ENCODE assay signal across 11 mouse cellular contexts in the genomic region with DNA sequence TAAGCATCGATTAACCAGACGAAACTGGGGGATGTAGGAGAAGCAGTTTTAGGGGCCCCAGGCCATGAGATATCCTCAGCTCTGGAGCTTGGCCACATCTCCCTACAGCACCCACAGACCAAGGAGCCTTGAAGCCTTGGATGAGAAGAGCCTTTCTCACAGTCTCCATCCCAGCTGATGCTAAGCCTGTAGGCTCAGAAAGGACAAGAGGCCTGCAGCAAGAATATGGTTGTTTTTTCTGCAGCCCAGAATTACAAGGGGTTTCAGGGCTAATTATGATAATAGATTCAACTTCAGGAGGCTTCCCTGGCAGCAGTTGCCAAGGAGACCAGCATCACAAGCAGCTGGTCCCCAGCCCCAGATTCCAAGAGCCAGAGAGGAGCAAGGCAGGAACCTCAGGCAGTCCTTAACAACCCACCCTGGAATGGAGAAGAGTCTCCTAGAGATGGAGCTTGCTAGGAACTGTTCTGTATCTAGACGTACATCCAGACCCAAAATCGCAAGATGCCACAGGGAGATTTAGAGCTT. TPM values are rescaled to one million over a fixed set of nuclear protein-coding genes. Genes with fewer than 3 reads are reported as not detected.
DNase-seq lines count a peak whose midpoint lies in the region; ATAC-seq and TF ChIP-seq lines count a peak whose summit lies in the region.
"Had no signal": no experiment of that assay in that cellular context is flagged by ENCODE, and none has a peak within 500 bp of the region (broad histone marks: within the 10 kb centered on the region; RNA-seq: fewer than 3 reads in every experiment).

No protein-coding gene starts in this region.

- 0 out of 2 replicates have a peak overlapping the region, but pooled peaks have one; percentile 9 for H3K27ac ChIP-seq in neural tube, embryonic 12.5 days
- H3K27ac ChIP-seq in neural tube, embryonic 15.5 days (replicated peaks), result no peak overlapping the region; the same call in 1 of the 2 replicates
- H3K27ac ChIP-seq in forebrain, embryonic 12.5 days, result peak overlapping the region; percentile 82
- H3K27ac ChIP-seq in hindbrain, embryonic 15.5 days (replicated peaks), result peak overlapping the region; percentile 61
- peak overlapping the region; percentile 97 for H3K27ac ChIP-seq in olfactory bulb, adult 2 months (ENCODE audit: insufficient read depth, low read depth, low read length)
- H3K27ac ChIP-seq: kidney, postnatal 0 days; liver, embryonic 15.5 days; stomach, embryonic 15.5 days had no signal

- no peaks in the 10 kb centered on the region for H3K9me3 ChIP-seq in neural tube, embryonic 12.5 days
- no peaks in the 10 kb centered on the region for H3K9me3 ChIP-seq in neural tube, embryonic 15.5 days (replicated peaks)
- H3K9me3 ChIP-seq in forebrain, embryonic 12.5 days, result no peaks in the 10 kb centered on the region
- H3K9me3 ChIP-seq in hindbrain, embryonic 15.5 days, result no peaks in the 10 kb centered on the region
- H3K9me3 ChIP-seq: liver, embryonic 15.5 days; stomach, embryonic 15.5 days had no signal

- WGBS in neural tube, embryonic 12.5 days, result 80% methylated on average over 4 of the region's 4 CpGs
- WGBS in neural tube, embryonic 15.5 days, result 63% methylated on average over 4 of the region's 4 CpGs
- 76% methylated on average over 4 of the region's 4 CpGs for WGBS in forebrain, embryonic 12.5 days
- 56% methylated on average over 4 of the region's 4 CpGs for WGBS in hindbrain, embryonic 15.5 days
- 30% methylated on average over 4 of the region's 4 CpGs for WGBS in olfactory bulb, adult 2 months

- no peak for TF ChIP-seq CTCF in olfactory bulb, adult 2 months (IDR thresholded peaks at IDR 0.05; ENCODE audit: insufficient read depth, low read depth, low read length)

- H3K4me3 ChIP-seq in neural tube, embryonic 12.5 days, result no peak overlapping the region
- H3K4me3 ChIP-seq in neural tube, embryonic 15.5 days (replicated peaks), result no peak overlapping the region
- no peak overlapping the region for H3K4me3 ChIP-seq in forebrain, embryonic 12.5 days (replicated peaks)
- H3K4me3 ChIP-seq in hindbrain, embryonic 15.5 days, result no peak overlapping the region
- H3K4me3 ChIP-seq in olfactory bulb, adult 2 months (ENCODE audit: insufficient read depth, low read depth, low read length), result no peak overlapping the region
- H3K4me3 ChIP-seq: liver, embryonic 15.5 days; stomach, embryonic 15.5 days had no signal

- ATAC-seq in neural tube, embryonic 12.5 days (ENCODE audit: low FRiP score, low read depth), result peak; percentile 65
- no peak for ATAC-seq in neural tube, embryonic 15.5 days (ENCODE audit: low FRiP score)
- ATAC-seq in forebrain, embryonic 12.5 days (ENCODE audit: low FRiP score), result peak; percentile 85
- peak; percentile 52; the same call in 1 of the 2 replicates for ATAC-seq in hindbrain, embryonic 15.5 days (ENCODE audit: low FRiP score, low read depth)
- no peak for ATAC-seq in frontal cortex, adult (ENCODE audit: low TSS enrichment)

- no peaks in the 10 kb centered on the region for H3K27me3 ChIP-seq in neural tube, embryonic 12.5 days (replicated peaks)
- H3K27me3 ChIP-seq in neural tube, embryonic 15.5 days (replicated peaks), result no peaks in the 10 kb centered on the region
- no peaks in the 10 kb centered on the region for H3K27me3 ChIP-seq in forebrain, embryonic 12.5 days
- no peaks in the 10 kb centered on the region for H3K27me3 ChIP-seq in hindbrain, embryonic 15.5 days
- H3K27me3 ChIP-seq: stomach, embryonic 15.5 days had no signal

- no peak for TF ChIP-seq POLR2A in olfactory bulb, adult 2 months (IDR thresholded peaks at IDR 0.05; ENCODE audit: insufficient read depth, low read depth, low read length)

- H3K4me1 ChIP-seq in neural tube, embryonic 12.5 days, result peaks cover 49% of the 10 kb centered on the region
- peaks cover 69% of the 10 kb centered on the region for H3K4me1 ChIP-seq in neural tube, embryonic 15.5 days
- peaks cover 49% of the 10 kb centered on the region for H3K4me1 ChIP-seq in forebrain, embryonic 12.5 days
- peaks cover 87% of the 10 kb centered on the region for H3K4me1 ChIP-seq in hindbrain, embryonic 15.5 days (replicated peaks)
- peaks cover 56% of the 10 kb centered on the region for H3K4me1 ChIP-seq in olfactory bulb, adult 2 months (ENCODE audit: control insufficient read depth, insufficient read depth, low read length)
- H3K4me1 ChIP-seq: stomach, embryonic 15.5 days had no signal

- H3K9ac ChIP-seq in neural tube, embryonic 12.5 days, result no peak overlapping the region
- H3K9ac ChIP-seq in neural tube, embryonic 15.5 days (replicated peaks), result no peak overlapping the region
- no peak overlapping the region for H3K9ac ChIP-seq in forebrain, embryonic 12.5 days
- H3K9ac ChIP-seq in hindbrain, embryonic 15.5 days, result no peak overlapping the region
- H3K9ac ChIP-seq: liver, embryonic 15.5 days; stomach, embryonic 15.5 days had no signal

- no peak overlapping the region for H3K4me2 ChIP-seq in neural tube, embryonic 12.5 days (replicated peaks)
- no peak overlapping the region for H3K4me2 ChIP-seq in neural tube, embryonic 15.5 days
- peak overlapping the region; percentile 1; the same call in 1 of the 2 replicates for H3K4me2 ChIP-seq in forebrain, embryonic 12.5 days
- no peak overlapping the region for H3K4me2 ChIP-seq in hindbrain, embryonic 15.5 days
- H3K4me2 ChIP-seq: liver, embryonic 15.5 days; stomach, embryonic 15.5 days had no signal

- no peaks in the 10 kb centered on the region for H3K36me3 ChIP-seq in neural tube, embryonic 12.5 days
- no peaks in the 10 kb centered on the region for H3K36me3 ChIP-seq in neural tube, embryonic 15.5 days
- no peaks in the 10 kb centered on the region for H3K36me3 ChIP-seq in forebrain, embryonic 12.5 days (replicated peaks)
- H3K36me3 ChIP-seq in hindbrain, embryonic 15.5 days, result no peaks in the 10 kb centered on the region
- H3K36me3 ChIP-seq: liver, embryonic 15.5 days; stomach, embryonic 15.5 days had no signal

- DNase-seq in adrenal gland, adult (ENCODE audit: inconsistent age in 2 of 2, low spot score in 1 of 2), result no peak
- DNase-seq: cerebellum, postnatal 36 days had no signal

RNA-seq across cellular contexts. Expression of a gene that starts 14.1 kb away (rescaled TPM):
- 39.0 and 41.6 TPM in 2 replicates for polyA plus RNA-seq in neural tube, embryonic 12.5 days (2016; fragmentation: Nextera tagmentation; extraction: Ambion mirVana)
- polyA plus RNA-seq in neural tube, embryonic 15.5 days (2015; fragmentation: Nextera tagmentation; extraction: Ambion mirVana), result 36.9 and 45.8 TPM in 2 replicates
- polyA plus RNA-seq in forebrain, embryonic 12.5 days (2016; fragmentation: Nextera tagmentation; extraction: Ambion mirVana), result 28.6 and 30.0 TPM in 2 replicates
- 45.8 and 50.4 TPM in 2 replicates for polyA plus RNA-seq in hindbrain, embryonic 15.5 days (2015; fragmentation: Nextera tagmentation; extraction: Ambion mirVana)
- 209 TPM in 1 of 2 replicates, not detected in the other for polyA plus RNA-seq in olfactory bulb, adult 2 months (2012; ENCODE audit: insufficient read depth, insufficient read length, low replicate concordance, missing spikeins)
- polyA plus RNA-seq: kidney, postnatal 0 days had no signal

RNA-seq across cellular contexts. Expression of a gene that starts 35.8 kb away (rescaled TPM):
- polyA plus RNA-seq in neural tube, embryonic 12.5 days (2016; fragmentation: Nextera tagmentation; extraction: Ambion mirVana), result 2.8 and 3.4 TPM in 2 replicates
- 15.4 and 16.8 TPM in 2 replicates for polyA plus RNA-seq in neural tube, embryonic 15.5 days (2015; fragmentation: Nextera tagmentation; extraction: Ambion mirVana)
- polyA plus RNA-seq in forebrain, embryonic 12.5 days (2016; fragmentation: Nextera tagmentation; extraction: Ambion mirVana), result 1.1 and 1.4 TPM in 2 replicates
- 13.5 and 14.5 TPM in 2 replicates for polyA plus RNA-seq in hindbrain, embryonic 15.5 days (2015; fragmentation: Nextera tagmentation; extraction: Ambion mirVana)
- 147 TPM in 1 of 2 replicates, not detected in the other for polyA plus RNA-seq in olfactory bulb, adult 2 months (2012; ENCODE audit: insufficient read depth, insufficient read length, low replicate concordance, missing spikeins)
- polyA plus RNA-seq: liver, embryonic 15.5 days had no signal

Comparison
In these comparisons a context has a peak if more than half of its experiments do, and no peak if none do; other contexts are left out.
1. ATAC-seq: peak in neural tube, embryonic 12.5 days (single experiment), forebrain, embryonic 12.5 days (single experiment) and hindbrain, embryonic 15.5 days (single experiment); none in neural tube, embryonic 15.5 days (single experiment) and frontal cortex, adult (single experiment).